Comparison of ENCODE assay signal across 16 mouse cellular contexts in the genomic region with DNA sequence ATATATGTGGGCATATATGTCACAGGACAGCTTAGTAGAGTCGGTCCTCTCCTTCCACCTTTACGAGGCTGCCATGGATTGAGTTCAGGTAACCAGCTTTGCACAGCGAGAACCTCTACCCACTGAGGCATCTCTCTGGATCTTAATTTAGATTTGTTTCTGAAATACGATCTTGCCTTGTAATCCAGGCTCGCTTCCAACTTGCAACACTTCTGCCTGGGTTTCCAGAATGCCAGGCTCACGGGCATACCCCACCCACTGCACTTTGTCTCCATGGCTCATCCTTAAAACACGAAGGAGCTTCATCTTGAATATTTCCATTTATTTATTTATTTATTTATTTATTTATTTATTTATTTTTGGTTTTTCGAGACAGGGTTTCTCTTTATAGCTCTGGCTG.
DNase-seq lines count a peak whose midpoint lies in the region.
"Had no signal": no experiment of that assay in that cellular context is flagged by ENCODE, and none has a peak within 500 bp of the region (broad histone marks: within the 10 kb centered on the region; RNA-seq: fewer than 3 reads in every experiment).

No protein-coding gene starts in this region.

- peak; percentile 82 for DNase-seq in gastrocnemius, adult 18-20 months (ENCODE audit: low spot score)
- no peak for DNase-seq in gastrocnemius, postnatal 4 days (ENCODE audit: low spot score in 2 of 2)
- DNase-seq in heart, adult 8-10 months (ENCODE audit: low spot score): peak; percentile 7
- DNase-seq in heart, postnatal 4 days: no peak
- DNase-seq in brain, adult 2 months (ENCODE audit: low read depth, low spot score): peak; percentile 53
- DNase-seq in gastrocnemius, postnatal 25 days: peak; percentile 18
- DNase-seq in MN1 (ENCODE audit: low spot score): no peak
- no peak for DNase-seq in thymus, postnatal 36 days
- DNase-seq: adrenal gland, adult 8-10 months; adrenal gland, postnatal 25 days; cerebellum, adult 18-20 months; cerebellum, adult 9-10 months; cerebellum, postnatal 14 days; forebrain, postnatal 0 days; heart, postnatal 36 days; kidney, adult 18-20 months had no signal

Comparison
In these comparisons a context has a peak if more than half of its experiments do, and no peak if none do; other contexts are left out.
1. DNase-seq: peak in gastrocnemius, adult 18-20 months (single experiment), heart, adult 8-10 months (single experiment), brain, adult 2 months (single experiment) and gastrocnemius, postnatal 25 days (single experiment); none in gastrocnemius, postnatal 4 days (0 of 2), heart, postnatal 4 days (single experiment), MN1 (single experiment) and thymus, postnatal 36 days (0 of 2).